Mouse (Mus musculus): Measurements from ENCODE around the gene Ssc4d.

The Ssc4d gene

DNA sequence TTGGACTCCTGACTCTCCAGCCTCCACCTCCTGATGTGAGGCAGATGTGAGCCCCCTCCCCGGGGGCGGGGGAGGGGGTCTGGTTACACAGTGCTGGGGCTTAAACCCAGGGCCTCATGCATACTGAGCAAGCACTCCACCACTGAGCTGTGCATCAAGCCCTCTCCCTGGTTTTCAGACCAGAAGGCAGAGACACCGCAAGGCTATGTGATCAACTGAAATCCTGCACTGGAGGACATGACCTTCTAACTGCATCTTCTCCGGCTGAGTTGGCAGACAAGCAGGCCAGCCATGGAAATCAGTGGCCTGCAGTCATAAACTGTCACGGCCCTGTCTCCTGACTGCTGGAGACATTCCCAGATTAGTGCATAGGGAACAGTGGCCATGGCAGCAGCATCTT is 33.7 kb downstream of the Ssc4d start:
- no peak for DNase-seq (ENCODE audit: low read depth)

DNA sequence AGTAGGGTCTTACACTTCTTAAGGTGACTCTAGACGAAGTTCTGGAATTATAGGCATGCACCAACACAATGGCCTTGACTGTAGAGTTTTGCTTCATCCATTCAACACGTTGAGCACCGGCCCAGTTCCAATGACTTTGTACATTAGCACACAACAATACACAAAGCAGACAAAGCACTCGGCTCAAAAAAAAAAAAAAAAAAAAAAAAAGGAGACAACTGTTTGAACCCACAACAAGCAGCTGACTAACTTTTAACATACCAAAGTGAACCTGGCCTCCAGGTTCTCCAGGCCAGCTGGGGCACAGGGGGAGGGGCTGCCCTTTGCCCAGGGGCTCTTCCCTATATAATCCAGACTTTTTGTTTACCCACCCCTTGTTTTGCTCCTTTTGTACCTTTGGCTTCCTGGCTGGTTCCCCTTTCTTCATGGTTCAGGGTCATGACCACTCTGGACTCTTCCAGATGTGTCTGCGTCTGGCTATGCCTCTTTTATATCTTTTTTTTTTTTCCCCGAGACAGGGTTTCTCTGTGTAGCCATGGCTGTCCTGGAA is 38.6 kb downstream of the Ssc4d start:
- no peak for DNase-seq (ENCODE audit: low read depth)

DNA sequence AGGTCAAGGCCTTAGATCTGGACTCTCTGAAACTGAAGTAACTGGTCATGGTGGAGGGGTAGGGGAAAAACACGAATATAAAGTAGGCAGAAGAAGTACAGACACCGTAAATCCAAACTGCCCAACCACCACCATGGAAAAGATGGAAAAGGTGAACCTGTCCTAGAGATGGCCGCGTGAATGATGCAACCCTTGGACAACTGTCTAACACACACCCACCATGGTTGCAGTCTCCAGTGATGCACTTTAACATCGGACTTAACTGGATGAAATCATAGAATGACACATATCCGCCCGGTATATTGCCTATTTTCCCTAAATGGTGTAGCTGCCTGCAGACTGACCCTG is 39.2 kb downstream of the Ssc4d start:
- DNase-seq (ENCODE audit: low read depth): no peak

DNA sequence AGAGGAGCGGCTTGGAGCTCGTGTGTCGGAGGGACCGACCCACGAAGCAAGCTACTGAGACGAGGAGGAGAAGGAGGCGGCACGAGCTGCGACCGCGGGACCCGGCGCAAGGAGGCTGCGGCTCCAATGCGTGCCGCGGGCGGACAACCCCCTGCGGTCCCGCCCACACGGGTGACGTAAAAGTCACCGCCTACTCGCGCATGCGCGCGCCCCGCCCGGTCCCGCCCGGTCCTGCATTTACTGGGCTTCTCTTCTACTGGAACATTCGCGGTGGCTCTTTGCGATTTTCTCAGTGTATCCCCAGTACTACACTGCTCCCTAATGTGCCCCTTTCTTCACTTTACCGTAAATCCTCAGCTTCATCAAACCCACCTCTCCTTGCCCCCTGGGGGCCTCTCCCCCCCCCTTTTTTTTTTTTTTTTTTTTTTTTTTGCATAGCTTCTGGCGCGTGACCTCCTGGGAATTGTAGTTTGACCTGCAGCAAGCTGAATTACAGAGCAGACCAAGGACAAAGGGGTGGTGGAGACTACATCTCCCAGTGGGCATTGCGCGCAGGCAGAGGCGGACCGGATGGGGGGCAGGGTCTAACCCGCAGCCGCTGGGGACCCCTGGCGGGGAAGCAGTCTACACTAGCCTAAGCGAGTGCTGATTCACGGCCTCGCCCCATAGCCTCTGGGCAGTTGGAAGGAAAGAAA is 39.7 kb downstream of the Ssc4d start, which contains the start of gene Ywhag:
TSS of gene Ywhag (minus strand) at position 136 of the 695 bp plus-strand sequence.
- DNase-seq (ENCODE audit: low read depth): peak; percentile 98

DNA sequence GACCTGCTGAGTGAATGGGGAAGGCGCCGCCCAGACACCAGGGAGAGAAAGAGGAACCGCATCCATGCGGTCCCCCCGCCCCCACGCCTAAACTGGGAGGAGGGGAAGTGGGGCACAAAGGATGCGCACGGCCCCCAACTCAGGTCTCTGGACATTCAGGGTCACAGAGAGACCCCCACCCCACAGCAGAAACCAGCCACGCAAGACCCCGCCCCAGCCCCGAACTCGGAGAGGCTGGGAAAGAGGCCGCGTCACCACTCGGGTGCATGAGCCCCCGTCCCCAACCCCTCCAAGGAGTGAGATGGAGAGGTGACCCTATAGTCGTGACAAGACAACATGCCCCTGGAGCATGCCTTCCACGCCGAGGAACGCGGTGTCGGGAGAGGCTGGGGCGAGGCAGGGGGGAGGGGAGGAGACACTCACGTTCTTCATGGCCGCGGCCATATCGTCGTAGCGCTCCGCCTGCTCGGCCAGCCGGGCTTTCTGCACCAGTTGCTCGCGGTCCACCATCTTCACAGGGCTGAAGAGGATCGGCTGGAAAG is 40.4 kb downstream of the Ssc4d start:
- no peak for DNase-seq (ENCODE audit: low read depth)

DNA sequence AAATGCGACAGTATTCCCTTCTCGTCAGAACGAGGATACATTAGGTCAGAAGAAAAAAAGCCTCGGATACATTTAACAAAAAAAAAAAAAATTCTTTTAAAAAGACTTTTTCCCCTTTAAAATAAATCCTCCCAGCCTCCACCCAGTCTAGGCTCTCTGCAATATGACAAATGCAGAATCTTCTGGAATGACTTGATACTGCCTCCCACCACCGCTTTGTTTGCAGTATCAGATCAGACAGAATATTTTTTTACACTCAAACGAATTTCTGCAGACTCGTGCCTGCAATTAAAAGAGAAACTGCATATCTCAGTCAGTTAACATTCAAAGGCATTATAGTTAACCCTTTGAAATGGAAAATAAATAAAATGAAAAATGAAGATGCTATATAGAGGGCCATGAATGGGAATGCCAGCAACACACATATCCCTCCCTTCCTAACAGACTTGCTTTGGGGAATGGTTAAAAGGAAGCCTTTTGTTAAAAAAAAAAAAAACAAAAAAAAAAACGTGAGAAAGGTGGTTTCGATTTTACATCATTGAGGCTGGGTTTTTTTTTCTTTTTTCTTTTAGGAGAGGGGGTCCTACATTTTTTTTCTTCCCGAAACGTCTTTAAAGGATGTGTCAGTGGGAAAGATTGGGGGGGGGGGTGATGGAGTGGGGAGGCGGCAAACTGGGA is 41.0 kb downstream of the Ssc4d start:
- peak; percentile 55 for DNase-seq (ENCODE audit: low read depth)

DNA sequence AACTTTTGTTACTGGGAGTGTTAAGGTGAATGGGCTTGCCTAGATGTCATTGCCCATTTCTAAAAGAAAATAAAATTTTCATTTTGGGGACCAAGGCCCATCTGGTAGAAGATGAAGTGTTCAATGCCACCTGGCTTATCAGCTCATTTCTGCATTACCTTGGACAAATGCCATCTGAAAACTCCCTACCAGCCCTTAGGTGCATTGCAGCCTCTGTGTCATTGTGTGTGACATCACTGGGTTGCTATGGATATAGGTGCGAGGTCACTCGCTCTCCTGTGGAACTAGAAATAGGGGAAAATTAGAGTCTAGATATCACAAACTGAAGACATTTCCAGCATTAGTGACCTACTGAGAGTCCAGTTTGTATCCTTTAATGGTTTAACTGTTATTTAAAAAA is 42.0 kb downstream of the Ssc4d start:
- peak; percentile 51 for DNase-seq (ENCODE audit: low read depth)

DNA sequence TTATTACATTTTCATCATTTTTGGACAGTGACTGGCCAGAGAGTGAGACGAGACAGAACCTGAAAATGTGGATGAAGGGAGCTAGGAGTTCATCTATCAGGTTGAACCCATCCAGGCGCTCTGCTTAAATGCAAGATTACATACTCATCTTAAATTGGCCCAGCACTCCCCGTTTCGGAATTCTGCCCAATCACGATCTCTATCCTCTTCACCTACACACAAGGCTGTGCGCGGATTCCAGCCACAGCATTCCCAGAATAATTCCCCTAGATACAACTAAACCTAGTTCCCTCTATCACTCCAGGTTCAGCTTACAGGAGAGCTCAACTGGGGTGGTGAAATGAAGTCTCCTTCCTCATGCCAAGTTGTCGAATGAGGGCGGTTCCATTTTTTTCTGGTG is 42.8 kb downstream of the Ssc4d start:
- no peak for DNase-seq (ENCODE audit: low read depth)

DNA sequence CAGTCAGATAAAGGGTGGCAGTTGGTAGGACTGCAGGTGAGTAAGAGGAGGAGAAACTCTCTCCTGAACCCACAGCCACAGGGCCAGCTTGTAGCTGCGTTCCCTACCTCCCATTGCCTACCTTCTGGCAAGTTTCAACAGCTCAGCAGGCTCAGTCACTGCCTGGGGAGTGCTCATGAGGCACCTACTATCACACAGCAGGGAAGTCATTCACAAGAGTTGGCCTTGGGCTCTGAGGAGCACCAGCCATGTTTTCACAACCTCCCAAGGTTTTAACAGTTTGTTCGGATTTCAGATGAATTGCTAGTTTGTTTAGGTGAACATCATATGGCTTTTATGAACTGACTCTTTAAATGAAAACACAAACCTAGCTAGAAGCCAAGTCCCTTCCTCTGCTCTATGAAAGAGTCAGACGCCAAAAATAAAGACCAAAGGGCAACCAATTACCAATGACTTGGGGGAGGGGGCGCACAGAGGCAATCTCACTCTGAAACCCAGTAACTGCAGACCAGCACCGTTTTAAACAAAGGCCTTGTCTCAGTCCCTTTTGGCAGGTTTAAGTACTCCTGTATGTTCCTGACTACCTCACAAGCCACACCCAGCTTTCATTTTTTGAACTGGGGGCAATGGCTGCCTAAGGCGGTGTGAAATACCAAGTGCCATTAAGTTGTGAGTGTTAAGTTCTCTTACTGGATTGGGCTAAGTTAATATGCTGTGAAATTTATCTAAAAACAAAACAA is 44.5 kb downstream of the Ssc4d start:
- DNase-seq (ENCODE audit: low read depth): no peak

DNA sequence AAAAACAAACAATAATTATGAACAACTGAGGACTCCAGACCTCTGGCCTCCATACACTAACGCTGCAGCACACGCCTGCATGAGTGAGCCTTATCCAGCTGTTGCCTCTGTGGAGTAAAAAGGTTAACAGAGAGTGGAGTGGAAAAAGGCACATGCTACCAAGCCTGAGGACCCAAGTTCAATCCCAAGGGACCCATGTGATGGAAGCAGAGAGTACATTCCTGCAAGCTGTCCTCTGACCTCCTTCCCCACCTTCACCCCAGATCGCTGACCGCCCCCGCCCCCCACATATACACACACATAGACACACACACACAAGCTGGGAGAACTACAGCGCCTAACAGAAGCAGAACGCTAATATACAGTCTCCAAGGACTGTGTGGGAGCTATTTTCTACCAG is 50.4 kb downstream of the Ssc4d start:
- DNase-seq (ENCODE audit: low read depth): no peak

DNA sequence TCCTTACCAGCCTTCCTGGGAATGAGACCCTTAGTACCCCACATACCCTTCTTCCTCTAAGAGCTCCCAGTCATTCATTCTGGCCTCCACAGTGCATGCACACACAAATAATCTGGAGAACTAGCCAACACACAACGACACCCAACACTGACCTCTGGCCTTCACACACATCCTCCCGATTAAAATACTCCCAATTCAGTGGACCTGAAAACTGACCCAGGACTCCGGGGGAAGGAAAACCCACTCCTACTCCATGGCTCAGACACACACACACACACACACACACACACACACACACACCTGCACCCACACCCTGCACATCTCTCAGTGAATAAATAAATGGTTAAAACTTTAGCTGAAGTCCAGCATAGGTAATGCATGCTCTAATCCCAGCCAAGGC is 54.4 kb downstream of the Ssc4d start:
- DNase-seq (ENCODE audit: low read depth): no peak

DNA sequence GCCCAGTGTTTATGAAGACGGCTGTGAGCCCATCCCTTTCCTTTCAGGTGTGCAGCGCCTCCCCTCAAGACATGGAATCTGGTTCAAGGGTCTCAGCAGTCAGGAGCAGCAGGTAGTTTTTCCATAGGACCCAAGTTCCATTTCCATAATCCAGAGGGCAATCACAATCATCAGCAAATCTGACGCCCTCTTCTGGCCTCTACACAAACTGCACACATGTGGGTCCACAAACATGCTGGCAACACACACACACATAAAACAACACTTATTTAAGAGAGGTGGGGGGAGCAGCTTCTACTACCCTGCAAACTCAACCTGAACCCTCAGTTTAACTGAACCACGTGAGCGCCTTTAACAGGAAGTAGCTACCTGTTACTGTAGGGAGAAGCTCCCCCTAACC is 55.7 kb downstream of the Ssc4d start:
- no peak for DNase-seq (ENCODE audit: low read depth)

DNA sequence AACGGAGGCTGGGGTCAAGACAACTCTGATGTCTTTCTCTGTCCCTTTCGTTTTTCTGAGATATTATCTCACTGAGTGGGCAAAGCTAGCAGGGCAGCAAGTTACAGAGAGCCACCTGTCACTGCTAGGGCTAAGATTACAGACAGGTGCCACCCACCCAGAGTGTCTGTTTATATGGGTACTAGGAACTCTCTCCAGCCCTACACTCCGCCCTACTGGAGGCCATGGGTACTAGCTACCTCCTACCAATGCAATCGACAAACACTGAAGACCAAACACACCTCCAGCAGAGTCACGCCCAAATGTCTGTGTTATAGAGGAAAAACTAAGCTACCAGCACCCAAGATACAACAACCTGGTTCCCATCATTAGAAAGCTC is 56.3 kb downstream of the Ssc4d start:
- no peak for DNase-seq (ENCODE audit: low read depth)

DNA sequence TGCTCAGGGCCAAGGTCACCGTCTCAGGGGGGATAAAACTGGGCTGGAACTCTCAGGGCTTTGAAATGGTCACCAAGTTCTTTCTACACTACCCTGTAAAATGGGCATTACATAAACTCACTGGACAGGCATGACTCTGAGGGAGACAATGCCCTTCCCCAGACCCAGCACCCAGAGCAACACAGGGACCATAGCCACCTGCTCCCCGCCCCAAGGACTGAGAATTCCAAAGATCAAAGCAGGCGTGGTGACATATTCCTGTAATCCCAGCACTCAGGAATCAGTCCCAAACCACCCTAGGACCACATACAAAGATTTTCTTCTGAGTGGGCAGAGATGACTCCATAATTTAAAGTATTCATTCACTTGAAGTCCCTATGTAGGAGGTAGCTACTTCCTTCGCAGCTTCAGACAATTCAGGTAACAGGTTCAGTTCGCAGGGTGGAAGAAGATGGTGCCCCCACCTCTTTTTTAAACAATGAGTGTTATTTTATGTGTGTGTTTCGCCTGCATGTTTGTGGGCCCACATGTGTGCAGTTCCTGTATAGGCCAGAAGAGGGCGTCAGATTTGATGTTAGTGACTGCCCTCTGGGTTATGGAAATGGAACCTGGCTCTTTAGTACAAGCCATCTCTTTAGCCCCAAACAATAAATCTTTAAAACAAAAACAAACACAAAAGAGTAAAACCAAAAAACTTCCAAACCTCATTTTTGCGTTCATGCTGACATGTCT is 56.8 kb downstream of the Ssc4d start:
- peak; percentile 52 for DNase-seq (ENCODE audit: low read depth)

DNA sequence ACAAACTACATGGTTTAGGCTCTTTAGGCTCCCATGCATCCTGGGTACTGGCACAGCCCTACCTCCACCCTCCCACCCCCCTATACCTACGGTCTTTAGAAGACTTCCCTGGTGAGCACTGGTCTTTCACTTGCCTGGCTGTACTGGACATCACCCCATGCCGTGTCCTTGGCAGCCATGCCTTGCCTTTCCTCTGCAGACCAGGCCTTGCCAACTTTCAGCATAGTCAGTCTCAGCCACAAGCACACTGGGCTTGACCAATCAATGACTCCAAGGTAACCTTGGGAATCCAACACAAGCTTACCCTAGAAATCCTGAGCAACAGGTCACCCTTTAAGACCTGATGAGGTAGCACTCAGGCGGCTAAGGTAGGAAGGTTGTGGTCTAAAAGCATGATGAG is 57.7 kb downstream of the Ssc4d start:
- DNase-seq (ENCODE audit: low read depth): no peak

DNA sequence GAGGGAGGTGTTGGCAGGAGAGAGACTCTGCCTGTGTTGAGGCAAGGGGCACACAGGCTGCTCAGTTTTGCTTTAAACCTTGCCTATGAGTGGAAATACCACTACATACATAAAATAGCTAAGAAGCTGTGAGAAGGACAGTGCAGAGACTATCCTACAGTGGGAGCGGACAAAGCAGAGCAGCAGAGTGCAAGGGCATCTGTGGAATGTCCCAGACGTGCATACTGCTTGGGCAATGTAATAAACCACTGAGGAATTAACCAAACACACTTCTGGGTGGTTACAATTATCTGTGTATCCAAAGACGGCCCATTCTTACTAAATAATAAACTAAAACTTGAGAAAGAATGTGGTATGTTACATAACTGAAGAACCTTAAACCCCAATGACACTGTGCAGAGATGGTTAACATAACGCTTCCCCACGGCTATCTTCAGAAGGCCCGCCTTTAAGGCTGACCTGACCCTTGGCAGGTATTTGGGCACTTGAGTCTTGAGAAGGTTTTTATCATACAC is 58.2 kb downstream of the Ssc4d start:
- DNase-seq (ENCODE audit: low read depth): no peak

DNA sequence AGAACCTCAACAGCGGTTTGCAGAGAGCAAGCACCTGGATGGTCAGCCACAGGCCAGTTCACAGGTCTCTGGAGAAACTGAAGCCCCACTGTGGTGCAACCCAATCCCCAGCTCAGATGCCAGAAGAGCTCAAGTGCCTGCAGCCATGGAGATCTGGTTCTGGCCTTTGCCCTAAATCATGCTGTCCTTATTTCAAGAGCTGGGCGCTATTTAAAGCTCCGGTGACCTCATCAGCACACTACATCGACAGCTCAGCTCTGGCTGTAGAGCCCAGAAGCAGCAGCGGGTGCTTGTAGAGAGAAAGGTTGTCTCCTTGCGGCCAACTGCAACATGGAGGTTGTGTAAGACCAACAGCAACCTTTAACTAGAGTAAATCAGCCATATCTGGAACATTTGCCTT is 60.2 kb downstream of the Ssc4d start:
- DNase-seq (ENCODE audit: low read depth): no peak

DNA sequence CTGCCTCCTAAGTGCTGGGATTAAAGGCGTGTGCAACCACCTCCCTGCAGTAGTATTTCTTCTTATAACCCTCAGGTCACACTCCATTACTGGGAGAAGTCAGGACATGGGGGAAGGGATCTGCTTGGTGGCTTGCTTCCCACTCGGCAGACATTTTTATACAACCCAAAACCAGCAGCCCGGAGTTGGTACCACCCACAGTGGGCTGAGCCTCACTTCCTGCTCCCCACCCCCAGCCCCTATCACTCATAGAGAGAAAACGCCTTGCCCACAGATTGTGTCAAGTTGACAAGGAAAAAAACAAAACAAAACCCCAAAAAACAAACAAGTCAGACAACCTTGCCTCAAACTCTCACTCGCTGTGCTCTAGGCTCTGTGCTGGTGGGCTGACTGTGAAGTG is 61.1 kb downstream of the Ssc4d start:
- DNase-seq (ENCODE audit: low read depth): peak; percentile 88

DNA sequence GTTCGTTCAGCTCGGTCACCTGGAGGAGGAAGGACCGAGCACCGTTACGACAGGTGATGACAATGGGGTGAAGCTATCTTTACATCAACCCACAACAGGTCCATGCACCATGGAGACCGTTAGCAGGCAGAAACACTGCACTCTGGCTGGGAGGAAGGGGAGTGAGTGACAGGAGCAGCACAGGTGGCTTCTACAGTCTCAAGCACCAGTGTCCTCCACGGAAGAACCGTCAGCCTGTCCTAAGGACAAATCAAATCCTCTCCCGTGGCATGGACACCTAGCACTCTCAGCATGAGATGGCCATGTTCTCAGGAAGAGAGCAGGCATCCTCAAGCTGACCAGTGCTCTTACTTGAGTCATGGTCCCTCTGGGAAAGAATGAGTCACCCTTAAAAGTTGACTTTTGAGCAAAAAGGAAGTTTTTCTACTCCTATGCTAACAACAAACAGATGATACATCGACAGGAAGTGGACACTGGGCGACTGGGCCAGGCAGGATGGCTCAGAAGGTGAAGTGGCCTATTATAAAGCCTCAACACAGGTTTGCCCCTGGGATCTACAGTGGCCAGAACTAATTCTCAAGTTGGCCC is 62.6 kb downstream of the Ssc4d start:
- DNase-seq (ENCODE audit: low read depth): no peak

DNA sequence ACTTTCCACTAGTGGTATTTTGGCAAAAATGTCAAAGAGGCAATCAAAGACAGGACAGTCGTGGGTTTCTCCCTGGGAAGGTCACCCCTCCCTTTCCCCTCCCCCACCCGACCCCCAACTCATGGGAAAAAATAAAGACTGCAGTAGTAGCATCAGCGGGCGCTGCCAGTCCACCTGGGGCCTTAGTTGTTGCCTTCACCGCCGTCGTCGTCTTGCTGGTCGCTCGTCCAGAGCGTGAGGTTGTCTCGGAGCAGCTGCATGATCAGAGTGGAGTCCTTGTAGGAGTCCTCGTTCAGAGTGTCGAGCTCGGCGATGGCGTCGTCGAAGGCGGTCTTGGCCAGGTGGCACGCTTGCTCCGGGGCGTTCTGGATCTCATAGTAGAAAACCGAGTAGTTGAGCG is 63.5 kb downstream of the Ssc4d start:
- DNase-seq (ENCODE audit: low read depth): no peak

Measured in induced T-regulatory cell, adult 2 months (primary cell).